Mouse (Mus musculus): ENCODE results near the gene Limch1.

GRCm38 (mm10) chr5:66979332-66980218 is 233.9 kb downstream of the Limch1 start:
- TF ChIP-seq EP300 (IDR thresholded peaks at IDR 0.05; ENCODE audit: insufficient read depth, low read depth, low read length) (no peak), CTCF (IDR thresholded peaks at IDR 0.05; ENCODE audit: low read depth, low read length) (no peak)
